Mouse (Mus musculus) left cerebral cortex, postnatal 10 days (tissue): Measurements from ENCODE around the gene Nup35. TPM values are rescaled to one million over a fixed set of nuclear protein-coding genes. Genes with fewer than 3 reads are reported as not detected.

Experiments
- DNase-seq, 2 experiments: peaks; one replicate each; pipeline ENCODE4 v3.0.0; 2021 to 2022; ENCODE audit warnings: low spot score in 2 of 2, mixed read lengths in 1 of 2; ENCODE audit errors: extremely low spot score in 1 of 2
- intact Hi-C: fragments of 180-260 bp; cut with DNase I; formaldehyde crosslinking; loops from one replicate; pipeline ENCODE4 v1.15.1; 2025
- total RNA-seq, 2 experiments: library from RNA; stranded (reverse); gene quantifications; 2 replicates each; pipeline ENCODE4 v1.2.3; 2021

Gene Nup35
- total RNA-seq = 10 to 100 TPM; 19.5 to 20.0 TPM

DNA sequence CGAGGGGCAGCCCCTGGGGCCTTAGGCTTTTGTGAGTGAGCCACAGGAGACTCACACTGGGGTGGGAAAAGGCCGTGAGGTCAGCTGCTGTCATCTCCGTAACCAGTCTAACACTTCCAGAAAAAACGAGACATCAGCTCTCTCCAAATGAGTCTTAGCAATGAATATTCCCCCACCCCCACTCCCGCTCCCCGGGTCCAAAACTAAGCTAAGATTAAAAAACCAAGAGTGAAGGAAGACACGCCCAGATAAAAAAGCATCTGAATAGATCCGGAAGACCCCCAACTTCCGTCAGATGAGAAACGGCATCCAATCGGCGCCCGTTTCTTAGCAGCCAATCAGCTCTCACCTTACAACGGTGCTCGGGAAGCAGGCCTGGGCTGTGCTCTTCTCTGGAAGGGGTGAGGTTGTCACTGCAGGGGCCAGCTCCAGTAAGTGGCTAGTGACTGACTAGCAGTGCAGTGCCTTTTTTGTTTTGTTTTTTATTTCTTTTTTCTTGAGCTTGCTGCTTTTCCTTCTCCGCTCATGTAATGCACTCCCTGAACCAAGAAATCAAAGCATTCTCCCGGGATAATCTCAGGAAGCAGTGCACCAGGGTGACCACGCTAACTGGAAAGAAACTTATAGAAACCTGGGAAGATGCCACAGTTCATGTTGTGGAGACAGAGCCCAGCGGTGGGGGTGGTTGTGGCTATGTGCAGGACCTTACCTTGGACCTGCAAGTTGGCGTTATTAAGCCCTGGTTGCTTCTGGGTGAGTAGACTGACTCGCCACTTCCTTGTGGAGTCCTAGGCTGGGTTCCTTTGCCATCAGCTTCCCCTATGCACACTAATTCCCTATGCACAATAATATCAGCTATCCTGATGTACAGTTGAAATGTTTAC lies at the start of gene Nup35, which contains the start of gene Dusp19:
Gene Nup35 (plus strand): TSS at position 383 of the 884 bp plus-strand sequence.
Gene Dusp19 (plus strand): TSS at position 192 of the 884 bp plus-strand sequence.
- intact Hi-C loops = no loop called here
- peak; percentile 94 to 95 for DNase-seq

- intact Hi-C loops = no loop called here
- no peak for DNase-seq
These were observed 49.6 kb upstream of the Nup35 start for GRCm38 (mm10) chr2:80567411-80567810.

GRCm38 (mm10) chr2:80570656-80571055 lies 46.4 kb upstream of the Nup35 start:
- no peak for DNase-seq
- intact Hi-C loops = no loop called here

GRCm38 (mm10) chr2:80577286-80577685 lies 39.8 kb upstream of the Nup35 start:
- intact Hi-C loops = no loop called here
- DNase-seq = no peak

GRCm38 (mm10) chr2:80579253-80579891 lies 37.7 kb upstream of the Nup35 start:
- intact Hi-C loops = no loop called here
- no peak for DNase-seq

- intact Hi-C loops = loop anchor here (5.0 kb wide), 1 partner anchor 42 kb away; no protein-coding TSS in a partner anchor
- DNase-seq = no peak
These were observed 36.6 kb upstream of the Nup35 start for GRCm38 (mm10) chr2:80580311-80580961.

DNA sequence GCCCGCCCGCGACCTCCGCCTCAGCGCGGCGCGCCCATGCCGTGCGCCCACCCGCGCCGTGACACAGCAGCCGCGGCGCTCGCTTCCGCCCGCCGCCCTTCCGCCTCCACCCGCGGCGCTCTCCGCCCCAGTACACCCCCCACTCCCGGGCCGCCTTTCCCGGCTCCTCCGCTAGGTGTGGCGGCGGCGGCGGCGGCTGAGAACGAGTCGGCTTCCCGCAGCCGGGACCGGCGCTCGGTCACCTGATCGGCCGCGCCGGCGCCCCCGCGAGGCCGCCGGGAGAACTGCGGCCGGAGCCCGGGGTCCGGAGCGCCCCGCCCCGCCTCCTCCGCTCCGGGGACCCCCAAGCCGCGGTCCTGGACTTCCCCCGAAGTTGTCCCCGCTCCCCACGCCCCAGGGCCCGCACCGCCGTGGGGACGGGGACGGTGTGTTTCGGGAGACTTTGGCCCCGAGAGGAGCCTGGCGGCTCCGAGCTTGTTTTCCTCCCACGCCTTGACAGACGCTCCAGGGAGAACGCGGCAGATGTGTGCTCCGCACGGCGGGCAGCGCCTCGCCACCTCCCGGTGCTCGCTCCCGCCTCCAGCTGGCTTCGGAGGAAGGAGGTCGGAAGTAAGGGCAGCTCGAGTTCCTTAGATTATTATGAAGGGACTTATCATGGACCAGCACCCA lies 35.9 kb upstream of the Nup35 start, which contains the start of gene Nckap1:
Gene Nckap1 (minus strand): TSS at position 338 of the 669 bp plus-strand sequence.
- DNase-seq = peak; percentile 80 to 95
- intact Hi-C loops = loop anchor here (5.0 kb wide), 1 partner anchor 41 kb away; no protein-coding TSS in a partner anchor

GRCm38 (mm10) chr2:80582356-80582755 lies 34.7 kb upstream of the Nup35 start:
- DNase-seq = no peak
- intact Hi-C loops = loop anchor here (5.0 kb wide), 1 partner anchor 40 kb away; no protein-coding TSS in a partner anchor

- peak in 1 of 2 experiments; percentile 59 for DNase-seq
- intact Hi-C loops = no loop called here
These were observed 22.7 kb upstream of the Nup35 start for GRCm38 (mm10) chr2:80594215-80594918.

- intact Hi-C loops = no loop called here
- no peak for DNase-seq
These were observed 20.1 kb upstream of the Nup35 start for GRCm38 (mm10) chr2:80596960-80597359.

DNA sequence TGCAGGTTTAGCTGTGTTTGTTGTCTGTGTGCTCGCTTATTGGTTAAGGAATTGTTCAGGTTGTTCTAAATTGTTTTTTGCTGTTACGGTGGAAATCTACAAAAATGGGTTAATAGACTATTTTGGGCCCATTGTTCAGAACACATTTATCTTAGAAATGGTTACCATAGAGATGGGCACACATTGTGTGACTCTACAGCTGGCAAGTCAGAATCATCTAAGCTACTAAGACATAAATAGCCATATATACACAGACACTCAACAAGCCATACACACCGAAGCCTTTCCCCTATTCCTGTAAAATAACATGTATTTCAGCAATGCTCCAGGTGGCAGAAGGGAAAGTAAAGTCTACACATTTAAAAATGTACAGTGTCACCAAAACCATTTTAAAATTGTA lies 17.2 kb upstream of the Nup35 start:
- intact Hi-C loops = no loop called here
- no peak for DNase-seq

DNA sequence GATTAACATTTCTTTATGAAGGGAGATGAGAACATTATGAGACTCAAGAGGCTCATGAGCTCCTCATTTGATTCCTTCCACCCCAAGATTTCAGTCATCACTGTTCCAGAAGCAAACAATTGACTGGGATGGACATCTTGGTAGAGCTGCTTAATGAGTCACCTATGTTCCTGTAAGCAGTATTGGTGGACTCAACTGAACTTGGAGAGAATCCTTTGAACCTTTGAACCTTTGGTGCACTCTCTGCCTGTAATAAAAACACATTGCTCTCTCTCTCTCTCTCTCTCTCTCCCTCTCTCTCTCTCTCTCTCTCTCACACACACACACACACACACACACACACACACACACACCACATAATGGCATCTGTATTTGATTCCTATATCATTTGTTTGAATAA lies 16.4 kb upstream of the Nup35 start:
- intact Hi-C loops = no loop called here
- no peak for DNase-seq

DNA sequence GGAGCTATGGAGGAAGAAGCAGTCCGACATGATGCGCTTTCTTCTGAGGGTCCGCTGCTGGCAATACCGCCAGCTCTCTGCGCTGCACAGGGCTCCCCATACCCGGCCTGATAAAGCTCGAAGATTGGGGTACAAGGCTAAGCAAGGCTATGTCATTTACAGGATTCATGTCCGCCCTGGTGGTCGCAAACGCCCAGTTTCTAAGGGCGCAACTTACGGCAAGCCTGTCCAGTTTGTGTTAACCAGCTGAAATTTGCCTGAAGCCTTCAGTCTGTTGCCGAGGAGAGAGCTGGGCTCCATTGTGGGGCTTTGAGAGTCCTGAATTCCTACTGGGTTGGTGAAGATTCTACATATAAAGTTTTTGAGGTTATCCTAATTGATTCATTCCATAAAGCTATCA lies 14.3 kb upstream of the Nup35 start:
- intact Hi-C loops = no loop called here
- no peak for DNase-seq

DNA sequence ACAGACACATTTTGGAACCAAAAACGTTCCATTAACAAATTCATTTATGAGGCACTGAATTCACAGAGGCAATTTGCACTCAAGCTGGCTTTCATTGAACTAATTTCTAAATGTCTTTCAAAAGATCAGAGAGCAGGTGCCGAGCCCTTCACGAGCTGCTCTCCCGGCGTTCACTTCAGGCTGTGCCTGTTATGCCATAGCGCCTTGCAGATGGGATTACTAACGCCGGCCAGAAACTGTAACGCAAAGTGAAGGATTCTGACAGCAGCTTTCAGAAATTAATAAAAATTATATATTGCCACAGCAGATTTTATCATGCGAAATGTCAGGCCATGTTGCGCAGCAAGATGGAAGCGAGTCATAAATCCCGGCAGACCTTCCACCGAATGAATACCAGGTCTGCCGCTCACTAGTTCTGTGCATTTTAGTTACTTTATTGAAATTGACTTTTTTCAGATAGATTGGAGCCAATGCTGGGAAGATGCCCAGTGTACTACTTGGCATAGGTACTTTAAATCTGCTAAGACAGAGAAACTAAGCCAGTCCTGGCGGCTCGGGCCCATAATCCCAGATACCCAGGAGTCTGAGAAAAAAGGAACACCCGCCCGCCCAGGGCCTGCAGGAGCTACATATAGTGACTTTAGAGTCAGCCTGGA lies 13.1 kb upstream of the Nup35 start:
- peak; percentile 27 to 48 for DNase-seq
- intact Hi-C loops = no loop called here

DNA sequence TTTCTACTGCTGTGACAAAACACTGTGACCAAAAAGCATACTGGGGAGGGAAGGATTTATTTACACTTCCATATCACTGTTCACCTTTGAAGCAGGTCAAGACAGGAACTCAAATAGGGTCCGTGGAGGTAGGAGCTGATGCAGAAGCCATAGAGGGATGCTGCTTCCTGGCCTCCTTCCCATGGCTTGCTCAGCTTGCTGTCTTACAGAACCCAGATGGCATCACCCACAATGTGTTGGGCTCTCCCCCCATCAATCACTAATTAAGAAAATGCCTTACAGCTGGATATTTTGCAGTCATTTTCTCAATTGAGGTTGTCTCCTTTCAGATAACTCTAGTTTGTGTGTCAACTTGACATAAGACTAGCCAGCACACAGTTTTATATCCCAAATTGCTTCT lies 4.8 kb upstream of the Nup35 start:
- intact Hi-C loops = no loop called here
- no peak for DNase-seq

DNA sequence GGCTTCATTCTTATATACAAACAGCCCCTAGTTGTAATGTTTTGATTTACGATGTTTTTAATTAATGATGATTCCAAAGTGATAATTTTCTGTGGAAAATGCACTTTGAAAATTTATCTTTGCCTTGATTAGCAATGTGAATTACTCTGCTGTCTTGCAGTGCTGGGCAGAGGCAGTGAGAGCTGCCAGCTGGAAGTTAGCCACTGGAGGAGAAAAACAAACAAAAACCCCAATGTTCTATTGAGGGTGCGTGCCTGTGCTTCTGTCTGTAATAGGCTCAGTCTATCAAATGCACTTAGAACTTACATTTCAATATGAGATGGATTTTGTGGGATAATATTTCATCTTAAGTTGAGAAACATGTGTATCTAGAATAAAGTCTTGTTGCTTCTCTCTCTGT lies 4.2 kb upstream of the Nup35 start:
- intact Hi-C loops = no loop called here
- DNase-seq = peak; percentile 33 to 40

DNA sequence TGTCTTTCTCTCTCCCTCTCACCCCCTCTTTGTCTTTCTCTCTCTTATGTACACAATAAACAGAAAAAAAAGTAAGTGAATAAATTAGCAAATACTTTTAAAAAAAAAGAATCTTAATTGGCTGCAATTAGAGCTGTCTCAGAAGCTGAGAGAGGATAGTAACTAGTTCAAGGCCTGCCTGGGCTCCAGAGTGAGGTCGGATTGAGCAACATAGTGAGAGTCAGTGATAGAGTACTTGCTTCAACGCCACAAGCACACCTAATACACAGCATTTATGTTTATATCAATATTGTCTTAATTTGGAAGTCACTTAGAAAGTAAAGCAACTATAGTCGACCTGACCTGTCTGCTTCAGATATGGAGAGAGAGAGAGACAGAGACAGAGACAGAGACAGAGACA lies 2.0 kb downstream of the Nup35 start:
- intact Hi-C loops = no loop called here
- no peak for DNase-seq

DNA sequence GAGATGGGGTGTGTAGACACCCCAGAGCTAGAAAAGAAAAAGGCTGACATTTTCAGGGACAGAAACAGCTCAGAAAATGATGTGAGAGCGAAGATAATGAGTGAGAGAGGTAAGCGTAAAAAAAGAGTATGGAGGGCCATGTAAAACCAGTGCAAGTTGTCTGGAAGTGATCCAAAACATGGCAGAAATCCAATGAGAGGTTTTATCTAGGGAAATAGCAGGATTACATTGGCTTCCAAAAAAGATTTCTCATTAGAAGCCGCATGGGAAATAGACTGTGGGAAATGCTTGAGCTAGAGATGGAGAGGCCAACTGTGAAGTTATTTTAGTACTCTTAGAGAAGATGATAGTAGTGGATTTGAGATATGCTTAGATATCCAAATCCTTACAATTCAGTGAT lies 4.9 kb downstream of the Nup35 start:
- intact Hi-C loops = loop anchor here (5.0 kb wide), 1 partner anchor 40 kb away; the partner anchor contains the start of gene Nckap1
- no peak for DNase-seq
